Mouse (Mus musculus) c-Kit-negative CD71-positive TER-119-positive erythroid progenitor cells, embryonic 14.5 days (primary cell): Measurements from ENCODE around the gene Adam12.
A peak's percentile ranks its signal among the peaks of the same experiment; 100 is the strongest.

Experiments
- DNase-seq: peaks from one replicate; pipeline ENCODE4 v3.0.0-alpha.2; 2013; ENCODE audit warnings: low read depth, low spot score

The Adam12 gene

DNA sequence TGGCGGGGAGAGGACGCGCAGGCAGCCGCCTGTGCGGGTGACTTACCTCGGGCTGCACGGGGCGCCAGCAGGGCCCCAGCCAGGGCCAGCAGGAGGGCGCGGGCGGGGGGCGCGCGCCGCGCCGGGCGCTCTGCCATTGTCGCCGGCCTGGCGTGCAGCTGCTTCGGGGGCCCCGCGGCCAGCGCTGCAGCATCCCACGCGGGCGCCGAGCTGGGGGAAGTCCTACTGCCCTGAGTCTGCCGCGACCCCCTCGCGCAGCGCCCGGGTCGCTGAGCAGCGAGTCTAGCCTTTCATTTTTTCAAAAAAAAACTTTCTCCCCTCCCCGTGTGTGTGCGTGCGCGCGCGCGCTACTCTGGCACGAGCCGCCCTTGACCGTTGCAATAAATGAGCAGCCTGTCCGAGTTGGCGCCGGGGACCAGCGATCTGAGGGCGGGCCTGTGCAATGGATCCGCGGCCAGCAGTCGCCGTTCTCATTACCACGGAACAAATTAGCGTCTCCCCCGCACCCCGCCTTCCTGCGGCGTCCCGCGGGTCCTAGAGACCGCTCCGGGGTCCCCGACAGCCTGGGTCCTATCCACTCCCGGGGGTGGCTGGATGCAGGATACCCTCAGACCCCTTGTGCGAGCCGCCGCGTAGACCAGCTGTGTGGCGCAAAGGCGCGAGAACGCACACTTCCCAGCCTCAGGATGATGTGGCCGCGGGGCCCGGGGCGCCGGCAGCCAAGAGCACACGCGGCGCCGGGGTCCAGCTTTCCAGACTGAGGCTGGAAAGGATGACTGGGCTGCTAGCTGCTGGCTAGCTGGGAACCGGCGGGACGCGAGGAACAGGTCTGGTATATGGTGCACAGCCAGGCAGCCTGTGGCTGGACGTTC, 7.0 kb downstream of the Adam12 start:
- no peak for DNase-seq

GRCm38 (mm10) chr7:134224421-134224740, 7.6 kb downstream of the Adam12 start:
- DNase-seq, result no peak

DNA sequence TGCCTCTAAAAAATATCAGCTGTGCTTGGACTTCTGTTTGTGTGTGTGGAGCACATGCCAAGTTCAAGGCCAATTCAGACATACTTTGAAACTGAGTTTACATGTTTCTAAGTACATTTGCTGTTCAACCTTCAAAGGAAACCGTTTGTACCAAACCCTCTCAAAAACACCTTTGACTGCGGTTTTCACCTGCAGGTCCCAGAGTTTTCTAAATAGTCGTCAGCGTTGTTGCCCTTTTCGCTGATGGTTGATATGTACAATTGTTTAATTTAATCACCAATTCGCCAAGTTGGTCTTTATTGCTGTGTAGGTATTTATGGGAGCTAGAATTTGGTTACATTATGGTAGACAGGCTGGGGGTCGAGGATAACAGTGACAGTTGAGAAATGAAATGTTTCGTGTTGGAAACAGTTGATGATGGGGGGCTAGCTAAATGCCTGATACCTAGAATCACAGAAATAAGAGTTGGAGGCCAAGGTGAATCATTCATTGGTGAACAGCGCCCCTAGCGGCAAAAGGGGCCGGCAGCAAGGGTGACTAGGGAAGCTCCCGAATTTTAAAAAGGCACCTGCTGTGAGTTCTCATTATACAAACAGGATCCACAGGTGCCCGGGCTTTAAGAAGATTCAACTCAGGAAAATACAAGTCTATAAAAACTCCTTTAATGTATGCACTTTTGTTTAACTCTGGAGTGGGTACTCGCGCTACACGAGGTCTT, 8.3 kb downstream of the Adam12 start:
- DNase-seq, result peak; percentile 3

- no peak for DNase-seq
Measured at GRCm38 (mm10) chr7:134207956-134208355, 24.0 kb downstream of the Adam12 start.

GRCm38 (mm10) chr7:134193089-134193488, 38.9 kb downstream of the Adam12 start:
- no peak for DNase-seq

DNA sequence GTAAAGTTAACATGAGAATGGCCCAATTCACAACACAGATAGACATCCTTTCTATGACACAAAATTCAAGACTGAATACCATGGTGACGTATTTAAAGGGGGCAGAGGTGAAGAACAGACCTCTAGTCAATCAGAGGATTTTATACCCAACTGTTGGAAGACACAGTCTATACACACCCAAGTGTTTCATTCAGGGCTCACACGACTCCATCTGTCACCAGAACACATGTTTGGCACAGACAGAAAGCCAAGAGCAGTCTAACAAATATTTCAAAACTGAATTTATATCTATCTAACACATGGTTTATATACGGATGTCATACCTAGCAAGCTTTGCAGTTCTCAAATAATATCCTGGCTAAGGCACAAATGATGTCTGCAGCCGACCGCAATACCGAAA, 41.8 kb downstream of the Adam12 start:
- no peak for DNase-seq

DNA sequence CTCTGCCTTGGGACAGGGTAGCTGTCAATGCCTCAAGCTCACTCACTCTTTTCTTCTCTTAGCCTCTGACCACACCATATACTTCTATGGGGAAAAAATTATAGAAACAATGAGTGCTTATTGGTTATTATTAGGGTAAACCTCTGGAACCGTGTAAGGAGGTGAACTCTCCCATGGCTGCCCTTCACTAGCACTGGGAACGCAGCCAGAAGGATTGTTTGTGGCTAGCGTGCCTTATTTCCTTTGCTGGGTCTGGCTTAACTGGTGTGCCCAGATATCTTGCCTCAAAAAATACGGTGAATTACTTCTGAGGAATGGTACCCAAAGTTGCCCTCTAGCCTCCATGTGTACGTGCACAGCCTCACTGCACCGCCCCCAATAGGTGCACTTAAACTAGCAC, 43.4 kb downstream of the Adam12 start:
- DNase-seq, result no peak

DNA sequence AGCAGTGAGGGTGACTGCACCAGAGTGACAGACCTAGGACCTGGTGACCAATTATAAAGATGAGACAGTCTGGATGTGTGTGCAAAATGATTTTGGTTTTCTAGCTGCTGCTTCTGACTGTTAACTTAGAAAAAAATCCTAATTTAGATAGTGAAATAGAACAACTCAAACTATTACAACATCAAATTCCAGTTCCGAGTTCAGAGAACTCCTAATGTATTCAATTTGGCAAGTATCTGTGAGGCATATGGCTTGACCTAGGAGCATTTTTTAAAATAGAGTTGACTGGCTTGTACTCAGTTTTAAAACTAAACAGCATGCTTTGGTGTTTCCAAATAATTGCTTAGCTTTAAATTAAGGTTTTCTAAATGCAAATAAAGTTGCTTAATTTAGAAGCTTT, 44.0 kb downstream of the Adam12 start:
- DNase-seq, result no peak

GRCm38 (mm10) chr7:134186497-134186896, 45.4 kb downstream of the Adam12 start:
- no peak for DNase-seq

DNA sequence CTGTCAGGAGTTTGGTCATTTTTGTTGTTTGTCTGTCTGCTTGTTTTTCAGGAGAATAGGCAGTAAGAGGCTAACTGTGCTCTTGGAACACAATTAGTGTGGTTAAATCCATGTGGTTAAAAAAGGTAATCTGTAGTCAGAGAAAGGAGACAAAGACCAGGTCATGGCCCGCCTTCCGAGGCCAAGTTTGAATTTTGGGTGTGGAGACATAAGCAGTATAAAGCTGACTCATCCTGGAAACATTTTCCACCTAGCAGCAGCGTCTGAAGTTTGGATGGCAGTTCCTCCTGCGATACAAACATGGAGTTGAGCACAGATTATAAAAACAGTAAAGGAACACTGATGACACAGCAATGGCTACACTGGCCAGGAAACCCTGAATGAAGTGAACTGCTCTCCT, 46.2 kb downstream of the Adam12 start:
- DNase-seq, result no peak

DNA sequence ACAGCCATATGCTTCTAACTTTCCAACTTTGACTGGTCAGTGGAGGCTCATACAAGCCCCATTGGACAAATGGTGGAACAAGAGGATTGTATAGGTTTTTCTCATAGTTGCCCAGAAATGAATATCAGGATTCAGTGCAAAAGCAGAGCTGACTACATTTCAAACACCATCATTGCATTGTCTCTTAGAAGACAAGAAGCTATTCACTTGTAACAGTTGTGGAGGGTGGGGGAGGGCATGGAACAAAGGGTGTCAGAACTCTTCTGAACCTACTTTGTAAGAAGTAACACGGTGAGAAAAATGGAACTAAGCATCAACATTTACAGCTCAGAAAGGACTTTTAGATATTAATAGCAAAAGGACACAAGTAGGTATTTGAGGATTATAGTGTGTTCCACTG, 50.2 kb downstream of the Adam12 start:
- DNase-seq, result no peak

- DNase-seq, result no peak
Measured at GRCm38 (mm10) chr7:134181056-134181455, 50.9 kb downstream of the Adam12 start.

GRCm38 (mm10) chr7:134177051-134177450, 54.9 kb downstream of the Adam12 start:
- no peak for DNase-seq

GRCm38 (mm10) chr7:134175201-134175600, 56.7 kb downstream of the Adam12 start:
- no peak for DNase-seq

- DNase-seq, result no peak
Measured at GRCm38 (mm10) chr7:134173442-134174090, 58.4 kb downstream of the Adam12 start.

GRCm38 (mm10) chr7:134170180-134170910, 61.6 kb downstream of the Adam12 start:
- no peak for DNase-seq

GRCm38 (mm10) chr7:134169780-134170179, 62.2 kb downstream of the Adam12 start:
- no peak for DNase-seq

DNA sequence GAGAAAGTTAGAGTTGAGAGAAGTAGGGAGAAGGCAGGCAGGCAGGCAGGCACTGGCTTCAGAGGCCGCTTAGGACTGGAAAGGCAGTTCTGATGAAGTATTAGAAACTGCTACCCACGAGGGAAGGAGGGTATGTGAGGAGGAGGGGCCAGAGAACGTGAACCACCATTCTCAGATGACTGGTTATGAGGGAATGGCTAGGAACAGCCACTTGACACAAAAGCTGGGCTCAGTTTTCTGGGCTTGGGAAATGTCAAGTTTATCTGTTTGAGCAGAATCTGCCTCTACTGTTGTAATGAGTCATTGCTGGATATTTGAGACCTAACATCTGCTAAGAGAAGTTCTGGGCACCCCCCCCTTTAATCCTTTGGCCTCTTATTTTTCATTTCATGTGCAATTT, 64.4 kb downstream of the Adam12 start:
- no peak for DNase-seq

DNA sequence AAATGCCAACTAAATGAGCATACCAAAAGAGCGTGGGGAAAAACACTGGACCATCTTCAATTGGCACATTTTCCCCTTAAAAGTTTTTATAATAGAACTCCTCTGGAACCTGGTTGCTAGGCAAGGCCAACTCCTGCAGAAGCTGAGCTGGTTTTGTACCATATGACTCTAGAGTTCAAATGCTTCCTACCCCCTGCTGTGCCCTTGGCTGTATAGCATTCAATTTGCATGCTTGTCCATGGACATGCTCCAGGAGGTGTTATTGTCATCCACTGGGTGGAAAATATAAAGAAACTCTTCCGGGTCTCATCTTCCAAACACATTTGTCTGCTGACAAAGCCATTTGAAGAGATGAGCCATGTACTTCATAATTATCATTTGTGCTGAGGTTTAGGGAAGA, 68.2 kb downstream of the Adam12 start:
- DNase-seq, result no peak

DNA sequence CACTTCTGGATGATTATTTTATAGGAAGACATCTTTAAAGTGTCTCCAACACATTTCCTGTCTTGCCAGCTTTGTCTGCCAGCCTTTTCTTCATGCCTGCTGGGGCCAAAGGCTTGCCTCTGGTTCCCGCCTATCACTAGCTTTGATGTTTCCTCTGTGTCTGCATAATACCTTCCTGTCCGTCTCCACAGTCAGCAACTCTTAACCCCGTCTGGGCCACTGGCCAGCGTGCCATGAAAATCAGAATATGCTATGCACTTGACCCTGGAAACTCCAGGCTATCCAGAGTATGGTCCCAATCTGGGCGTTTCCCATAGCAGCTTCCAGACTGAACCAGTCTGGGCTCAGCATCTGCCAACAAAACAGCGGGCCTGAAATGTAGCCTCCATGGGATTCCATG, 69.1 kb downstream of the Adam12 start:
- DNase-seq, result no peak

DNA sequence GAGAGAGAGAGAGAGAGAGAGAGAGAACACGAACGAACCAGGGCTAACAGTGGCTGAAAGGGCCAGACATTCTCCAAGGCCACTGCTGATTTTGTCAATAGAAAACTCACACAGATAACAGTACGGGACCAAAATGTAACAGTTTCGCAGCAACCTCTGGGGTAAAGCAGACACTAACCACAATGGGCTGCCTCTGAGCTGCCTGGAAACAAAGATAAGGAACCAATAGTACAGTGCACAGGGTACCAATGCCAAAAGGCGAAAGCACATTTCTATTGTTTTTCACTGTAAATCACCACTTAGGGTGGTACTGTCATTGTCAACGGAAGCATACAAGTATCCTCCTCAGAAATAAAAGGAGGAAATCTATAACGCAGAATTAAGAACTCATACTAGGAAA, 72.3 kb downstream of the Adam12 start:
- DNase-seq, result no peak

DNA sequence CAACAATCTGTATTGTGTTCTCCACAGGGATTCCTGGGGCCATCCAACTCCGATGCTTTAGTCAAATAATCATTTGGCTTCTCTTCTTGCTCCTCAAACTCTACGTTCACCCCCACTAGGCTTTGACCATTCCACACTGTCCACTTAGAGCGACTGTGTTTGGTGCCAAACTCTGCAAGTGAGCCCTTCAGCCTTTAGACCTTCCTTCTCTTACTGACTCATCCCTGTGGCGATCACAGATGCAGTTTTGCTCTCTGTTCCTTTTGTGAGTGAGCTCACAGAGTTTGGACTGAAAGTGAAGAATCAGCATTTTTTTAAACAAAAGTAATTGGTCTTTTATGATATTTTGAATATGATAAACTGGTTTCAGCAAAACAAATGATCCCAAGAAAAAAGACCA, 80.6 kb downstream of the Adam12 start:
- no peak for DNase-seq
